Mouse (Mus musculus) heart, postnatal 0 days (tissue): ENCODE results near the gene Rassf2. TPM values are rescaled to one million over a fixed set of nuclear protein-coding genes. Genes with fewer than 3 reads are reported as not detected.
A peak's percentile ranks its signal among the peaks of the same experiment; 100 is the strongest.

Source experiments
- ATAC-seq: fragments of 200-750 bp; cut with Nextera tagmentation; 2 replicates; pipeline ENCODE4 v1.8.0; 2017; ENCODE audit warnings: low read depth, moderate number of reproducible peaks, moderate library complexity; ENCODE audit not compliant: insufficient read depth
- DNase-seq: peaks from one replicate; pipeline ENCODE4 v3.0.0-alpha.2; 2016; ENCODE audit warnings: low spot score
- H3K27ac ChIP-seq: fragments of 300-500 bp; sonication (generic); 2 replicates; pipeline ENCODE4 v1.5.1; 2014; ENCODE audit warnings: low read depth, mild to moderate bottlenecking
- H3K27me3 ChIP-seq: fragments of 300-500 bp; sonication (generic); 2 replicates; pipeline ENCODE4 v1.6.1; 2014; ENCODE audit warnings: low read length, mixed read lengths; ENCODE audit not compliant: control insufficient read depth, insufficient read depth
- H3K36me3 ChIP-seq: fragments of 300-500 bp; sonication (generic); replicated peaks from 2 replicates; pipeline ENCODE4 v1.6.1; 2014; ENCODE audit warnings: low read length, mixed read lengths; ENCODE audit not compliant: control insufficient read depth, insufficient read depth
- H3K4me1 ChIP-seq: fragments of 300-500 bp; sonication (generic); 2 replicates; pipeline ENCODE4 v1.6.1; 2014; ENCODE audit warnings: antibody characterized with exemption; ENCODE audit not compliant: control insufficient read depth, insufficient read depth
- H3K4me2 ChIP-seq: fragments of 300-500 bp; sonication (generic); 2 replicates; pipeline ENCODE4 v1.6.1; 2014; ENCODE audit warnings: low read depth, mild to moderate bottlenecking, low read length, moderate library complexity
- H3K4me3 ChIP-seq: fragments of 300-500 bp; sonication (generic); 2 replicates; pipeline ENCODE4 v1.5.1; 2014; ENCODE audit warnings: low read depth, low read length
- H3K9ac ChIP-seq: fragments of 300-500 bp; sonication (generic); replicated peaks from 2 replicates; pipeline ENCODE4 v1.6.1; 2014; ENCODE audit warnings: low read depth, low read length, mixed read lengths
- H3K9me3 ChIP-seq: fragments of 300-500 bp; sonication (generic); replicated peaks from 2 replicates; pipeline ENCODE4 v1.6.1; 2016; ENCODE audit warnings: low read length; ENCODE audit not compliant: control insufficient read depth
- CTCF ChIP-seq: IDR thresholded peaks from 2 replicates; pipeline ENCODE4 v1.5.1; 2016; ENCODE audit warnings: antibody characterized with exemption, control low read depth, low read depth
- EP300 ChIP-seq: IDR thresholded peaks from 2 replicates; pipeline ENCODE4 v1.6.1; 2016; ENCODE audit warnings: antibody characterized with exemption, low read depth
- WGBS: fragments of 180-500 bp; shearing (Covaris S2); extraction: QIAGEN DNeasy Blood & Tissue Kit; methylation state at CpG from one replicate; pipeline ENCODE4 v1.1.7; 2014; 5-methylcytosine and 5-hydroxymethylcytosine counted together
- polyA plus RNA-seq: library from polyadenylated mRNA; unstranded; fragments of >200 nt; fragmentation: Nextera tagmentation; extraction: Ambion mirVana; gene quantifications from 2 replicates; pipeline ENCODE4 v1.2.1, GENCODE M21; 2015
- total RNA-seq: library from RNA; depleted of rRNA; stranded (reverse); fragments of >200 nt; gene quantifications from 2 replicates; pipeline ENCODE4 v1.2.3, GENCODE M21; 2014; ENCODE audit warnings: low replicate concordance

Rassf2 gene
- total and polyA plus RNA-seq, 2 experiments from 2014 or later: 2.7 to 5.2 TPM

GRCm38 (mm10) chr2:132028107-132028506 lies 2.0 kb downstream of the Rassf2 start:
- no peak for ATAC-seq
- WGBS: 60% methylated on average over 5 of the region's 5 CpGs
- H3K4me3 ChIP-seq: peak overlapping the region; percentile 70; the same call in 1 of the 2 replicates

GRCm38 (mm10) chr2:132027366-132027765 lies 2.7 kb downstream of the Rassf2 start:
- H3K4me2 ChIP-seq: peak overlapping the region; percentile 98; the same call in 1 of the 2 replicates
- WGBS: 54% methylated on average over 5 of the region's 5 CpGs
- H3K27me3 ChIP-seq: no peaks in the 10 kb centered on the region
- no peak for DNase-seq
- H3K36me3 ChIP-seq: no peaks in the 10 kb centered on the region
- ATAC-seq: no peak
- H3K4me1 ChIP-seq: peaks cover 9% of the 10 kb centered on the region; the same call in 1 of the 2 replicates
- no peak for TF ChIP-seq EP300
- TF ChIP-seq CTCF: no peak
- no peak overlapping the region for H3K27ac ChIP-seq
- no peak overlapping the region for H3K4me3 ChIP-seq
- no peak overlapping the region for H3K9ac ChIP-seq
- H3K9me3 ChIP-seq: no peaks in the 10 kb centered on the region

More at GRCm38 (mm10) chr2:132028107-132028506, 2.0 kb downstream of the Rassf2 start:
- no peaks in the 10 kb centered on the region for H3K9me3 ChIP-seq
- H3K27ac ChIP-seq: no peak overlapping the region
- peak overlapping the region; percentile 98 for H3K4me2 ChIP-seq
- no peak for DNase-seq
- TF ChIP-seq EP300 (no peak), CTCF (no peak)
- peaks cover 9% of the 10 kb centered on the region; the same call in 1 of the 2 replicates for H3K4me1 ChIP-seq
- H3K9ac ChIP-seq: no peak overlapping the region
- no peaks in the 10 kb centered on the region for H3K27me3 ChIP-seq
- no peaks in the 10 kb centered on the region for H3K36me3 ChIP-seq

- H3K9ac ChIP-seq: no peak overlapping the region
- no peaks in the 10 kb centered on the region for H3K9me3 ChIP-seq
- no peak overlapping the region for H3K27ac ChIP-seq
- 86% methylated on average over 4 of the region's 4 CpGs for WGBS
- TF ChIP-seq CTCF (no peak), EP300 (no peak)
- H3K27me3 ChIP-seq: no peaks in the 10 kb centered on the region
- DNase-seq (no peak), ATAC-seq (no peak)
- no peak overlapping the region for H3K4me3 ChIP-seq
- H3K4me1 ChIP-seq: peaks cover 21% of the 10 kb centered on the region; the same call in 1 of the 2 replicates
- no peak overlapping the region for H3K4me2 ChIP-seq
- H3K36me3 ChIP-seq: no peaks in the 10 kb centered on the region
Measured at GRCm38 (mm10) chr2:132024028-132024427, 6.0 kb downstream of the Rassf2 start.

GRCm38 (mm10) chr2:132022621-132023020 lies 7.4 kb downstream of the Rassf2 start:
- Histone ChIP-seq H3K27me3 (no peaks in the 10 kb centered on the region), H3K9ac (no peak overlapping the region), H3K4me3 (no peak overlapping the region), H3K27ac (peak overlapping the region; percentile 39; the same call in 1 of the 2 replicates), H3K9me3 (no peaks in the 10 kb centered on the region), H3K4me1 (peaks cover 19% of the 10 kb centered on the region; the same call in 1 of the 2 replicates), H3K4me2 (no peak overlapping the region), H3K36me3 (no peaks in the 10 kb centered on the region)
- 62% methylated on average over 8 of the region's 8 CpGs for WGBS
- no peak for ATAC-seq
- DNase-seq: no peak
- TF ChIP-seq EP300 (no peak), CTCF (no peak)

- Histone ChIP-seq H3K4me2 (no peak overlapping the region), H3K27ac (peak overlapping the region; percentile 76), H3K9me3 (no peaks in the 10 kb centered on the region), H3K4me1 (peaks cover 17% of the 10 kb centered on the region; the same call in 1 of the 2 replicates), H3K4me3 (no peak overlapping the region), H3K9ac (no peak overlapping the region), H3K36me3 (no peaks in the 10 kb centered on the region), H3K27me3 (no peaks in the 10 kb centered on the region)
- 58% methylated on average over 4 of the region's 4 CpGs for WGBS
- TF ChIP-seq CTCF (no peak), EP300 (no peak)
- ATAC-seq: no peak
- no peak for DNase-seq
Measured at GRCm38 (mm10) chr2:132021616-132022015, 8.4 kb downstream of the Rassf2 start.
